Mouse (Mus musculus) embryonic facial prominence, embryonic 10.5 days (tissue): Measurements from ENCODE around the gene Sag. TPM values are rescaled to one million over a fixed set of nuclear protein-coding genes. Genes with fewer than 3 reads are reported as not detected.
A peak's percentile ranks its signal among the peaks of the same experiment; 100 is the strongest.

Source experiments
- DNase-seq: peaks from one replicate; pipeline ENCODE4 v3.0.0-alpha.2; 2017; ENCODE audit warnings: low spot score
- H3K27ac ChIP-seq: fragments of 300-500 bp; sonication (generic); replicated peaks from 2 replicates; pipeline ENCODE4 v1.5.1; 2016; ENCODE audit warnings: mild to moderate bottlenecking
- H3K27me3 ChIP-seq: fragments of 300-500 bp; sonication (generic); replicated peaks from 2 replicates; pipeline ENCODE4 v1.6.1; 2016; ENCODE audit warnings: low read depth, mild to moderate bottlenecking; ENCODE audit not compliant: poor library complexity, severe bottlenecking
- H3K36me3 ChIP-seq: fragments of 300-500 bp; sonication (generic); replicated peaks from 2 replicates; pipeline ENCODE4 v1.6.1; 2016; ENCODE audit warnings: mild to moderate bottlenecking, moderate library complexity
- H3K4me1 ChIP-seq: fragments of 300-500 bp; sonication (generic); 2 replicates; pipeline ENCODE4 v1.6.1; 2016
- H3K4me3 ChIP-seq: fragments of 300-500 bp; sonication (generic); 2 replicates; pipeline ENCODE4 v1.5.1; 2016; ENCODE audit warnings: mild to moderate bottlenecking, moderate library complexity
- H3K9me3 ChIP-seq: fragments of 300-500 bp; sonication (generic); 2 replicates; pipeline ENCODE4 v1.6.1; 2016; ENCODE audit warnings: mild to moderate bottlenecking
- WGBS: fragments of 180-500 bp; shearing (Covaris S2); methylation state at CpG from one replicate; pipeline ENCODE4 v1.1.7; 2016; 5-methylcytosine and 5-hydroxymethylcytosine counted together
- polyA plus RNA-seq: library from polyadenylated mRNA; unstranded; fragments of >200 nt; fragmentation: Nextera tagmentation; extraction: Ambion mirVana; gene quantifications from 2 replicates; pipeline ENCODE4 v1.2.1, GENCODE M21; 2016

Gene Sag
- polyA plus RNA-seq, 1 experiment from 2014 or later, result 5.6 TPM

- Histone ChIP-seq H3K36me3 (no peaks in the 10 kb centered on the region), H3K4me3 (no peak overlapping the region), H3K27ac (no peak overlapping the region), H3K27me3 (no peaks in the 10 kb centered on the region), H3K4me1 (peaks cover 48% of the 10 kb centered on the region), H3K9me3 (no peaks in the 10 kb centered on the region)
- 76% methylated on average over 5 of the region's 5 CpGs for WGBS
- DNase-seq, result no peak
Observed at GRCm38 (mm10) chr1:87849278-87849677, 45.8 kb downstream of the Sag start.

- Histone ChIP-seq H3K27ac (no peak overlapping the region), H3K36me3 (0 out of 2 replicates have a peak, but pooled peaks cover under 1% of the 10 kb centered on the region), H3K4me1 (peaks cover 61% of the 10 kb centered on the region), H3K27me3 (no peaks in the 10 kb centered on the region), H3K9me3 (no peaks in the 10 kb centered on the region), H3K4me3 (no peak overlapping the region)
- DNase-seq, result no peak
- WGBS, result 68% methylated on average over 3 of the region's 3 CpGs
Observed at GRCm38 (mm10) chr1:87851344-87851743, 47.9 kb downstream of the Sag start.

DNA sequence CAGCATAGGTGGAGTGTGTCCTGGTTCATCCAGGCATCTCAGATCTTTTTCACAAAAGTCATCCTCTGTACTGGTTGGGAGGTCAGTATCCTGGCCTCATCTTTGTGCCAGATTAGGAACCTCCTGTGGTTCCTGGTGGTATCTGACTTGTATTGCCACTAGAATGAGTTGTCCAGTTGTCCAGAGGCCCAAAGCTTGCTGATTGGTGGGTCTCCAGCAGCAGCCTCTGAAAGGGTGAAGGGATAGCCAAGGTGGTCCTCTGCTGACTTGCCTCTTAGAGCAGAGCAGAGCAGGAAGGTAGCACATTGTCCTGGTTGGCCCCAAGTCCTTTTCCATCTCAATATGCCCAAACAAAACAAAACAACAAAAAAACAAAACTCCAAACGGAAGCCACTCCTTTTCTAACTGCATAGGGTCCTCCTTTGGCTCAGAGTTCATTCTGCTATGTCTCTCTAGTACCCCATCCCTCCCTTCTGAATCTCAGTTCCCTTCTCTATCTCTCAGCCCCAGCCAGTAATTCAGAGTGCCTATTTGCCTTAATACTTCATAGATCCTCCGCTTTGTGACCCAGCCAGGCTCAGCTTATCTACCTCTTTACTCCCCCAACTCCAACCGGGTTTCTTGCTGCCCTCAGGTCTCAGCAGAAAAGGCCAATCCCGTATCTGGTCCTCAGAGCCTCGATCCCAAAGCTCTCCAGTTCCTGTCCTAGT lies 48.8 kb downstream of the Sag start:
- peaks cover 52% of the 10 kb centered on the region for H3K4me1 ChIP-seq
- H3K36me3 ChIP-seq, result 0 out of 2 replicates have a peak, but pooled peaks cover 4% of the 10 kb centered on the region
- 47% methylated on average over 5 of the region's 5 CpGs for WGBS
- no peak for DNase-seq
- no peaks in the 10 kb centered on the region for H3K9me3 ChIP-seq
- peak overlapping the region; percentile 93; the same call in 1 of the 2 replicates for H3K27ac ChIP-seq
- H3K27me3 ChIP-seq, result no peaks in the 10 kb centered on the region
- peak overlapping the region; percentile 91 for H3K4me3 ChIP-seq

DNA sequence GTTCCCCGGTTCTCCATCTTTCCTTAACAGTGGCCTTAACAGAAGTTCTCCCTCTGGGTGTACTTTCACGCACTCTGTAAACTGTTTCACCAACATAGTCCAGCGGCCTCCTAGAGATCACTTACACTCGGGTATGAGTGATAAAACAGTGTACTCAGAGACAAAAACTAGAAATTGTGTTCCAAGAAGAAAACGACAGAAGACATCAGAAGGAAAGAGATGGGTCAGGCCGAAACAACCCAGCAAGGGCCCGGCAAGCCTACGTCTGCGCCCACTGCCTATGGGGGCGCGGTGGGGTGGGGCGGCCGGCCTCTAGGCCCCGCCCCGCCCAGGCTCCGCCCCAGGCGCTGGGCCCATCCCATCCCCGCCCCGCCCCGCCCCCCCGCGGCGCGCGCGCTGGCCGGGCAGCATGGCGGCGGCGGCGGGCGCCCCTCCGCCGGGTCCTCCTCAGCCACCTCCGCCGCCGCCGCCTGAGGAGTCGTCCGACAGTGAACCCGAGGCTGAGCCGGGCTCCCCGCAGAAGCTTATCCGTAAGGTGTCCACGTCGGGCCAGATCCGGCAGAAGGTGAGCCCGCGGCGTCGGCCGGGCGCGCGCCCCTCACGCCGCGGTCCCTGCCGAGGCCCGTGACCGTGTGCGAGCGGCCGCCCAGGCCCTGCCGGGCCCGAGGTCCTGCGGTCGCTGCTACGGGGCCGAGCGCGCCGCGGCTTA lies 49.6 kb downstream of the Sag start, which contains the start of gene Dgkd:
TSS of gene Dgkd (plus strand) at position 396 of the 709 bp plus-strand sequence.
- peak; percentile 92 for DNase-seq
- Histone ChIP-seq H3K9me3 (no peaks in the 10 kb centered on the region), H3K27me3 (no peaks in the 10 kb centered on the region), H3K27ac (peak within 1 kb of the TSS; percentile 93), H3K4me3 (peak within 1 kb of the TSS; percentile 91), H3K4me1 (peaks cover 44% of the 10 kb centered on the region), H3K36me3 (0 out of 2 replicates have a peak, but pooled peaks cover 4% of the 10 kb centered on the region)
- WGBS, result under 1% methylated on average over 72 of the region's 74 CpGs

DNA sequence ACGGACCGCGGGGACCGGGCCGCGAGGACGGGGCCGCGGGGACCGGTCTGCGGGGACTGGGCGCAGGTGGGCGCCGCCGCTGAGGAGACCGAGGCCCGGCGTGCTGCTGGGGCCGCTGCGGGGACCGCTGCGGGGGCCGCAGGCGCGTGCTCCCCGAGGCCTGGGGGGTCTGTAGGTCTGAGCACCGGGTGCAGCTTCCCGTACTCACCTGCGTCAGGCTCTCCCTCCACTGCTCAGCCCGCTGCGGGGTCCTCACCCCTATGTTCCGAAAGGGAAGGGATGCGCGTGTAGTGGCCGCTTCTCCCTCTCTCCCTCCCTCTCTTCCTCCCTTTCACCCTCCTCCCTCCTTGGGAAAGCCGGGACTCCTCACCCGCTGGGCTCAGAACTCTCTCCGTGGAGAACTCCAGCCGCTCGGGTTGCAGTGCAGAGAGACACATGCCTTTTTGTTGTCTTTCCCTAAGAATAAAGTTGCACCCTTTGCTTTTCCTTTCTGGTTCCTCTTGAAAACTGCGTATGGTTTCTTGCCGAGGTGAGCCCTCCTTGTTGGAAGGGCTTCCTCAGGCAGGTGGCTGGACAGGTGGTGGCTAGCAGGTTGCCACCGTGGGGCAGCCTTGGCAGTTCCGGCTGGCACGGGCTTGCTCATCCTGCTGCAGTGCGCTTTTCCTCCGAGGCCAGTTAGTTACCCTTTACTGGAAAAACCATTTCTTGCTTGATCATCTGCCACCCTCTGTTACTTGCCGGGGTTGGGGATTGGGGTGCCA lies 50.3 kb downstream of the Sag start:
- Histone ChIP-seq H3K9me3 (no peaks in the 10 kb centered on the region), H3K27ac (peak overlapping the region; percentile 93), H3K4me1 (peaks cover 37% of the 10 kb centered on the region), H3K36me3 (0 out of 2 replicates have a peak, but pooled peaks cover 4% of the 10 kb centered on the region), H3K27me3 (no peaks in the 10 kb centered on the region), H3K4me3 (peak overlapping the region; percentile 91)
- WGBS, result 1% methylated on average over 48 of the region's 48 CpGs
- peak; percentile 60 for DNase-seq

GRCm38 (mm10) chr1:87854411-87854810 lies 50.9 kb downstream of the Sag start:
- H3K27ac ChIP-seq, result peak overlapping the region; percentile 93; the same call in 1 of the 2 replicates
- WGBS, result 38% methylated on average over 6 of the region's 6 CpGs
- H3K4me1 ChIP-seq, result peaks cover 32% of the 10 kb centered on the region
- H3K9me3 ChIP-seq, result no peaks in the 10 kb centered on the region
- peak overlapping the region; percentile 91 for H3K4me3 ChIP-seq
- no peak for DNase-seq
- 0 out of 2 replicates have a peak, but pooled peaks cover 4% of the 10 kb centered on the region for H3K36me3 ChIP-seq
- no peaks in the 10 kb centered on the region for H3K27me3 ChIP-seq

DNA sequence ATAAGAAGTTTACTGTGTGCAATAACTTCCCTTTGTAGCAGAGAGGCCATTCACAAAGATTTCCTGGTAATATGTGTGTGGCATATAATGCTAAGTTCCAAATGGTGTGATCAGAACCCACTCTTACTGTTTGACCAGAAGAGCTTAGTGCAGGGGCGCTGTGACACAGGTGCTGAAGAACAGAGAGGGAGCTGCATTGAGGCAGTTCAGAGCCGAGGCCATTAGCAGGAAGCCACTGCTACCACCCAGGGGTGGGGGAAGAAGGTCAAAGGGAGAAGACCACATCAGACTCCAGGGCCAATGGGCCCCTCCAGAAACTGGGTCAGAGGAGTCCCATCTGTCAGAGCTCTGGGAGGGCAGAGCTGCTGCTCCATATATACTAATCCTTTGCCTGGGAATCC lies 51.4 kb downstream of the Sag start:
- Histone ChIP-seq H3K27ac (no peak overlapping the region), H3K27me3 (no peaks in the 10 kb centered on the region), H3K4me3 (peak overlapping the region; percentile 91; the same call in 1 of the 2 replicates), H3K4me1 (peaks cover 31% of the 10 kb centered on the region), H3K36me3 (0 out of 2 replicates have a peak, but pooled peaks cover 4% of the 10 kb centered on the region), H3K9me3 (no peaks in the 10 kb centered on the region)
- WGBS, result 34% methylated on average over 2 of the region's 2 CpGs
- DNase-seq, result no peak

- no peak for DNase-seq
- Histone ChIP-seq H3K4me3 (0 out of 2 replicates have a peak overlapping the region, but pooled peaks have one; percentile 91), H3K4me1 (peaks cover 31% of the 10 kb centered on the region), H3K27me3 (no peaks in the 10 kb centered on the region), H3K9me3 (no peaks in the 10 kb centered on the region), H3K36me3 (0 out of 2 replicates have a peak, but pooled peaks cover 4% of the 10 kb centered on the region), H3K27ac (no peak overlapping the region)
- WGBS, result 96% methylated on average over 1 of the region's 1 CpGs
Observed at GRCm38 (mm10) chr1:87855522-87855921, 52.0 kb downstream of the Sag start.

- Histone ChIP-seq H3K27me3 (no peaks in the 10 kb centered on the region), H3K36me3 (0 out of 2 replicates have a peak, but pooled peaks cover 4% of the 10 kb centered on the region), H3K27ac (no peak overlapping the region), H3K4me3 (no peak overlapping the region), H3K4me1 (peaks cover 29% of the 10 kb centered on the region), H3K9me3 (no peaks in the 10 kb centered on the region)
- DNase-seq, result no peak
- WGBS, result 93% methylated on average over 3 of the region's 3 CpGs
Observed at GRCm38 (mm10) chr1:87856823-87857222, 53.3 kb downstream of the Sag start.

GRCm38 (mm10) chr1:87858031-87858430 lies 54.6 kb downstream of the Sag start:
- DNase-seq, result no peak
- Histone ChIP-seq H3K4me1 (peaks cover 27% of the 10 kb centered on the region), H3K27me3 (no peaks in the 10 kb centered on the region), H3K4me3 (no peak overlapping the region), H3K36me3 (0 out of 2 replicates have a peak, but pooled peaks cover 4% of the 10 kb centered on the region), H3K9me3 (no peaks in the 10 kb centered on the region), H3K27ac (no peak overlapping the region)
- 97% methylated on average over 1 of the region's 1 CpGs for WGBS

GRCm38 (mm10) chr1:87858529-87858928 lies 55.0 kb downstream of the Sag start:
- Histone ChIP-seq H3K27ac (no peak overlapping the region), H3K4me1 (peaks cover 27% of the 10 kb centered on the region), H3K36me3 (0 out of 2 replicates have a peak, but pooled peaks cover 4% of the 10 kb centered on the region), H3K4me3 (no peak overlapping the region), H3K27me3 (no peaks in the 10 kb centered on the region), H3K9me3 (no peaks in the 10 kb centered on the region)
- 89% methylated on average over 2 of the region's 2 CpGs for WGBS
- DNase-seq, result no peak

GRCm38 (mm10) chr1:87863602-87864001 lies 60.1 kb downstream of the Sag start:
- 82% methylated on average over 3 of the region's 3 CpGs for WGBS
- no peaks in the 10 kb centered on the region for H3K36me3 ChIP-seq
- H3K4me3 ChIP-seq, result no peak overlapping the region
- no peak overlapping the region for H3K27ac ChIP-seq
- no peaks in the 10 kb centered on the region for H3K9me3 ChIP-seq
- H3K4me1 ChIP-seq, result peaks cover 8% of the 10 kb centered on the region
- H3K27me3 ChIP-seq, result no peaks in the 10 kb centered on the region
- DNase-seq, result no peak
